8 mouse cellular contexts compared by ENCODE assay signal in genomic region chr1:44120074-44120406, GRCm38 (mm10). TPM values are rescaled to one million over a fixed set of nuclear protein-coding genes. Genes with fewer than 3 reads are reported as not detected.
DNase-seq lines count a peak whose midpoint lies in the region; ATAC-seq and TF ChIP-seq lines count a peak whose summit lies in the region.

No protein-coding gene starts in this region.

- 9% methylated on average over 6 of the region's 6 CpGs for WGBS in kidney, adult 2 months
- 2% methylated on average over 6 of the region's 6 CpGs for WGBS in hindbrain, embryonic 14.5 days
- WGBS in midbrain, embryonic 14.5 days, result 2% methylated on average over 6 of the region's 6 CpGs

- peak overlapping the region; percentile 83 for H3K9ac ChIP-seq in hindbrain, embryonic 14.5 days
- peak overlapping the region; percentile 89 for H3K9ac ChIP-seq in midbrain, embryonic 14.5 days (replicated peaks; ENCODE audit: low read length)

- no peak for TF ChIP-seq CTCF in kidney, adult 2 months (conservative IDR thresholded peaks at IDR 0.05; ENCODE audit: insufficient read depth, insufficient read length, low read depth, low read length)

- no peak for TF ChIP-seq POLR2A in kidney, adult 2 months (IDR thresholded peaks at IDR 0.05; ENCODE audit: low read depth, low read length)

- H3K9me3 ChIP-seq in hindbrain, embryonic 14.5 days (ENCODE audit: control insufficient read depth, low read length), result no peaks in the 10 kb centered on the region
- H3K9me3 ChIP-seq in midbrain, embryonic 14.5 days (ENCODE audit: control insufficient read depth, low read length), result no peaks in the 10 kb centered on the region

- ATAC-seq in hindbrain, embryonic 14.5 days (ENCODE audit: low FRiP score), result peak; percentile 31
- ATAC-seq in midbrain, embryonic 14.5 days (ENCODE audit: low FRiP score, low TSS enrichment), result peak; percentile 43

- no peak for DNase-seq in kidney, adult 2 months
- no peak for DNase-seq in kidney, adult 9 months
- no peak for DNase-seq in hindbrain, embryonic 14.5 days (ENCODE audit: low spot score)
- DNase-seq in midbrain, embryonic 14.5 days, result no peak
- no peak for DNase-seq in gastrocnemius, postnatal 25 days
- DNase-seq in T-cell, adult 2 months (ENCODE audit: low spot score), result no peak
- no peak for DNase-seq in c-Kit-positive CD71-positive TER-119-positive erythroid progenitor cells, embryonic 14.5 days (ENCODE audit: low spot score)

- no peaks in the 10 kb centered on the region for H3K4me1 ChIP-seq in kidney, adult 2 months (ENCODE audit: control insufficient read depth, insufficient read depth, low read length)
- H3K4me1 ChIP-seq in brown adipose tissue, adult 24 weeks (ENCODE audit: control insufficient read depth, insufficient read depth, insufficient read length, low read length), result peaks cover 2% of the 10 kb centered on the region; the same call in 1 of the 2 replicates
- H3K4me1 ChIP-seq in hindbrain, embryonic 14.5 days (replicated peaks; ENCODE audit: control insufficient read depth, insufficient read depth, low read length), result peaks cover 18% of the 10 kb centered on the region
- H3K4me1 ChIP-seq in midbrain, embryonic 14.5 days (ENCODE audit: control insufficient read depth, insufficient read depth, low read length), result peaks cover 17% of the 10 kb centered on the region

- peak overlapping the region; percentile 93 for H3K4me2 ChIP-seq in hindbrain, embryonic 14.5 days (replicated peaks)
- H3K4me2 ChIP-seq in midbrain, embryonic 14.5 days (ENCODE audit: low read length), result peak overlapping the region; percentile 76

- no peaks in the 10 kb centered on the region for H3K36me3 ChIP-seq in kidney, adult 2 months (ENCODE audit: control insufficient read depth, insufficient read depth, low read length)
- H3K36me3 ChIP-seq in hindbrain, embryonic 14.5 days (replicated peaks; ENCODE audit: control insufficient read depth, insufficient read depth), result peaks cover 7% of the 10 kb centered on the region
- H3K36me3 ChIP-seq in midbrain, embryonic 14.5 days (ENCODE audit: control insufficient read depth, insufficient read depth, low read length), result peaks cover 8% of the 10 kb centered on the region

- H3K4me3 ChIP-seq in kidney, adult 2 months (ENCODE audit: insufficient read depth, low read depth, low read length), result peak overlapping the region; percentile 76
- peak overlapping the region; percentile 93 for H3K4me3 ChIP-seq in brown adipose tissue, adult 24 weeks (ENCODE audit: insufficient read depth, low read depth, low read length)
- H3K4me3 ChIP-seq in hindbrain, embryonic 14.5 days (replicated peaks; ENCODE audit: low read length), result peak overlapping the region; percentile 67
- peak overlapping the region; percentile 63 for H3K4me3 ChIP-seq in midbrain, embryonic 14.5 days (replicated peaks; ENCODE audit: low read depth, low read length)

- no peaks in the 10 kb centered on the region for H3K27me3 ChIP-seq in kidney, adult 2 months (replicated peaks; ENCODE audit: control insufficient read depth, insufficient read depth, low read length)
- H3K27me3 ChIP-seq in hindbrain, embryonic 14.5 days (ENCODE audit: control insufficient read depth, insufficient read depth, low read length), result no peaks in the 10 kb centered on the region
- H3K27me3 ChIP-seq in midbrain, embryonic 14.5 days (ENCODE audit: control insufficient read depth, insufficient read depth, low read length), result no peaks in the 10 kb centered on the region

- H3K27ac ChIP-seq in kidney, adult 2 months (ENCODE audit: insufficient read depth, low read depth, low read length), result peak overlapping the region; percentile 43
- 0 out of 2 replicates have a peak overlapping the region, but pooled peaks have one; percentile 33 for H3K27ac ChIP-seq in brown adipose tissue, adult 24 weeks (replicated peaks; ENCODE audit: low read depth, low read length)
- H3K27ac ChIP-seq in hindbrain, embryonic 14.5 days, result peak overlapping the region; percentile 94
- H3K27ac ChIP-seq in midbrain, embryonic 14.5 days (replicated peaks; ENCODE audit: low read depth, low read length), result peak overlapping the region; percentile 97

RNA-seq across cellular contexts. Expression of gene Bivm, which starts 1.3 kb away (rescaled TPM):
- 9.5 and 12.2 TPM in 2 replicates for polyA plus RNA-seq in kidney, adult 2 months (2012; rRNA removed)
- 10.3 and 21.6 TPM in 2 replicates for polyA plus RNA-seq in brown adipose tissue, adult 24 weeks (2012; ENCODE audit: insufficient read depth, insufficient read length, missing spikeins)
- 33.1 and 39.2 TPM in 2 replicates for polyA plus RNA-seq in hindbrain, embryonic 14.5 days (2014; fragmentation: Nextera tagmentation; extraction: Ambion mirVana)
- 33.8 and 41.3 TPM in 2 replicates for polyA plus RNA-seq in midbrain, embryonic 14.5 days (2014; fragmentation: Nextera tagmentation; extraction: Ambion mirVana)
- total RNA-seq in gastrocnemius, postnatal 25 days (2021), result 1 to 10 TPM; 6.9 to 8.8 TPM

RNA-seq across cellular contexts. Expression of gene Kdelc1, which starts 1.4 kb away (rescaled TPM):
- 11.4 and 12.0 TPM in 2 replicates for polyA plus RNA-seq in kidney, adult 2 months (2012; rRNA removed)
- polyA plus RNA-seq in brown adipose tissue, adult 24 weeks (2012; ENCODE audit: insufficient read depth, insufficient read length, missing spikeins), result 2.8 and 4.5 TPM in 2 replicates
- polyA plus RNA-seq in hindbrain, embryonic 14.5 days (2014; fragmentation: Nextera tagmentation; extraction: Ambion mirVana), result 26.0 and 30.2 TPM in 2 replicates
- polyA plus RNA-seq in midbrain, embryonic 14.5 days (2014; fragmentation: Nextera tagmentation; extraction: Ambion mirVana), result 26.9 and 32.4 TPM in 2 replicates
- total RNA-seq in gastrocnemius, postnatal 25 days (2021), result 1 to 10 TPM; 6.7 to 7.7 TPM

RNA-seq across cellular contexts. Expression of gene Tex30, which starts 17.8 kb away (rescaled TPM):
- 3.9 and 6.0 TPM in 2 replicates for polyA plus RNA-seq in kidney, adult 2 months (2012; rRNA removed)
- 4.4 and 8.5 TPM in 2 replicates for polyA plus RNA-seq in brown adipose tissue, adult 24 weeks (2012; ENCODE audit: insufficient read depth, insufficient read length, missing spikeins)
- polyA plus RNA-seq in hindbrain, embryonic 14.5 days (2014; fragmentation: Nextera tagmentation; extraction: Ambion mirVana), result 42.7 and 43.0 TPM in 2 replicates
- polyA plus RNA-seq in midbrain, embryonic 14.5 days (2014; fragmentation: Nextera tagmentation; extraction: Ambion mirVana), result 49.4 and 55.0 TPM in 2 replicates
- 1 to 10 TPM; 5.0 to 5.4 TPM for total RNA-seq in gastrocnemius, postnatal 25 days (2021)

RNA-seq across cellular contexts. Expression of gene Ercc5, which starts 27.5 kb away (rescaled TPM):
- 4.3 and 4.6 TPM in 2 replicates for polyA plus RNA-seq in kidney, adult 2 months (2012; rRNA removed)
- 8.8 and 9.8 TPM in 2 replicates for polyA plus RNA-seq in brown adipose tissue, adult 24 weeks (2012; ENCODE audit: insufficient read depth, insufficient read length, missing spikeins)
- polyA plus RNA-seq in hindbrain, embryonic 14.5 days (2014; fragmentation: Nextera tagmentation; extraction: Ambion mirVana), result 31.1 TPM in 2 replicates
- polyA plus RNA-seq in midbrain, embryonic 14.5 days (2014; fragmentation: Nextera tagmentation; extraction: Ambion mirVana), result 26.5 and 38.8 TPM in 2 replicates
- total RNA-seq in gastrocnemius, postnatal 25 days (2021), result 10 to 100 TPM; 11.2 to 15.3 TPM

RNA-seq across cellular contexts. Expression of gene Gm8251, which starts 58.3 kb away (rescaled TPM):
- not detected in 2 replicates for polyA plus RNA-seq in kidney, adult 2 months (2012; rRNA removed)
- not detected in 2 replicates for polyA plus RNA-seq in brown adipose tissue, adult 24 weeks (2012; ENCODE audit: insufficient read depth, insufficient read length, missing spikeins)
- 0.07 TPM in 1 of 2 replicates, not detected in the other for polyA plus RNA-seq in hindbrain, embryonic 14.5 days (2014; fragmentation: Nextera tagmentation; extraction: Ambion mirVana)
- polyA plus RNA-seq in midbrain, embryonic 14.5 days (2014; fragmentation: Nextera tagmentation; extraction: Ambion mirVana), result 0.05 and 0.08 TPM in 2 replicates
- total RNA-seq in gastrocnemius, postnatal 25 days (2021), result not detected

Comparison
In these comparisons a context has a peak if more than half of its experiments do, and no peak if none do; other contexts are left out.
1. H3K27ac ChIP-seq: peak in every context shown above with its lines; median percentile 97 in midbrain, embryonic 14.5 days; 94 in hindbrain, embryonic 14.5 days; 43 in kidney, adult 2 months; 33 in brown adipose tissue, adult 24 weeks.